Mouse (Mus musculus): ENCODE results near the gene Nono.

Gene Nono

GRCm38 (mm10) chrX:101429142-101429949, at the start of gene Nono:
Gene Nono (plus strand): TSS chrX:101429318.
- peak; percentile 93 for DNase-seq (ENCODE audit: low spot score)

GRCm38 (mm10) chrX:101379744-101380143, 49.4 kb upstream of the Nono start:
- no peak for DNase-seq (ENCODE audit: low spot score)

GRCm38 (mm10) chrX:101383455-101383854, 45.7 kb upstream of the Nono start:
- DNase-seq (ENCODE audit: low spot score) = no peak

GRCm38 (mm10) chrX:101384439-101385137, 44.5 kb upstream of the Nono start:
- no peak for DNase-seq (ENCODE audit: low spot score)

- DNase-seq (ENCODE audit: low spot score) = no peak
Observed at GRCm38 (mm10) chrX:101386222-101386621, 42.9 kb upstream of the Nono start.

GRCm38 (mm10) chrX:101388866-101389537, 40.1 kb upstream of the Nono start:
- no peak for DNase-seq (ENCODE audit: low spot score)

GRCm38 (mm10) chrX:101394341-101394740, 34.8 kb upstream of the Nono start:
- DNase-seq (ENCODE audit: low spot score) = no peak

GRCm38 (mm10) chrX:101396459-101396858, 32.7 kb upstream of the Nono start:
- peak; percentile 8 for DNase-seq (ENCODE audit: low spot score)

- peak; percentile 17 for DNase-seq (ENCODE audit: low spot score)
Observed at GRCm38 (mm10) chrX:101418946-101419724, 10.0 kb upstream of the Nono start.

- peak; percentile 87 for DNase-seq (ENCODE audit: low spot score)
Observed at GRCm38 (mm10) chrX:101419725-101420699, 9.1 kb upstream of the Nono start.

- DNase-seq (ENCODE audit: low spot score) = peak; percentile 52
Observed at GRCm38 (mm10) chrX:101420700-101421095, 8.4 kb upstream of the Nono start, which contains the start of gene Zmym3. Gene Zmym3 (minus strand): TSS chrX:101420849.

GRCm38 (mm10) chrX:101423462-101423861, 5.7 kb upstream of the Nono start:
- no peak for DNase-seq (ENCODE audit: low spot score)

- no peak for DNase-seq (ENCODE audit: low spot score)
Observed at GRCm38 (mm10) chrX:101427774-101428173, 1.3 kb upstream of the Nono start.

GRCm38 (mm10) chrX:101428785-101429141, 355 bp upstream of the Nono start:
- no peak for DNase-seq (ENCODE audit: low spot score)

- peak; percentile 21 for DNase-seq (ENCODE audit: low spot score)
Observed at GRCm38 (mm10) chrX:101429976-101430375, 858 bp downstream of the Nono start.

- DNase-seq (ENCODE audit: low spot score) = no peak
Observed at GRCm38 (mm10) chrX:101448886-101449475, 19.9 kb downstream of the Nono start, which contains the start of gene Itgb1bp2. Gene Itgb1bp2 (plus strand): TSS chrX:101449088.

GRCm38 (mm10) chrX:101451147-101451546, 22.0 kb downstream of the Nono start:
- no peak for DNase-seq (ENCODE audit: low spot score)

GRCm38 (mm10) chrX:101451591-101451990, 22.5 kb downstream of the Nono start:
- no peak for DNase-seq (ENCODE audit: low spot score)

GRCm38 (mm10) chrX:101472202-101472601, 43.1 kb downstream of the Nono start:
- no peak for DNase-seq (ENCODE audit: low spot score)

Data from embryo, embryonic 10 days (tissue).